Mouse (Mus musculus) common myeloid progenitor, adult 5-6 weeks (primary cell): ENCODE data around the gene Asic2. TPM values are rescaled to one million over a fixed set of nuclear protein-coding genes. Genes with fewer than 3 reads are reported as not detected.

Experiments used
- ATAC-seq: replicated peaks from 2 replicates; pipeline ENCODE4 v1.8.0; 2016; ENCODE audit warnings: low read depth, mild to moderate bottlenecking, moderate TSS enrichment, inconsistent platforms; ENCODE audit not compliant: poor library complexity, severe bottlenecking
- total RNA-seq: library from RNA; stranded (forward); fragments of 200-1000, 187-1606 nt; gene quantifications from 2 replicates; pipeline ENCODE4 v1.2.3, GENCODE M21; 2017

The Asic2 gene
- total RNA-seq, 1 experiment from 2014 or later = not detected

DNA sequence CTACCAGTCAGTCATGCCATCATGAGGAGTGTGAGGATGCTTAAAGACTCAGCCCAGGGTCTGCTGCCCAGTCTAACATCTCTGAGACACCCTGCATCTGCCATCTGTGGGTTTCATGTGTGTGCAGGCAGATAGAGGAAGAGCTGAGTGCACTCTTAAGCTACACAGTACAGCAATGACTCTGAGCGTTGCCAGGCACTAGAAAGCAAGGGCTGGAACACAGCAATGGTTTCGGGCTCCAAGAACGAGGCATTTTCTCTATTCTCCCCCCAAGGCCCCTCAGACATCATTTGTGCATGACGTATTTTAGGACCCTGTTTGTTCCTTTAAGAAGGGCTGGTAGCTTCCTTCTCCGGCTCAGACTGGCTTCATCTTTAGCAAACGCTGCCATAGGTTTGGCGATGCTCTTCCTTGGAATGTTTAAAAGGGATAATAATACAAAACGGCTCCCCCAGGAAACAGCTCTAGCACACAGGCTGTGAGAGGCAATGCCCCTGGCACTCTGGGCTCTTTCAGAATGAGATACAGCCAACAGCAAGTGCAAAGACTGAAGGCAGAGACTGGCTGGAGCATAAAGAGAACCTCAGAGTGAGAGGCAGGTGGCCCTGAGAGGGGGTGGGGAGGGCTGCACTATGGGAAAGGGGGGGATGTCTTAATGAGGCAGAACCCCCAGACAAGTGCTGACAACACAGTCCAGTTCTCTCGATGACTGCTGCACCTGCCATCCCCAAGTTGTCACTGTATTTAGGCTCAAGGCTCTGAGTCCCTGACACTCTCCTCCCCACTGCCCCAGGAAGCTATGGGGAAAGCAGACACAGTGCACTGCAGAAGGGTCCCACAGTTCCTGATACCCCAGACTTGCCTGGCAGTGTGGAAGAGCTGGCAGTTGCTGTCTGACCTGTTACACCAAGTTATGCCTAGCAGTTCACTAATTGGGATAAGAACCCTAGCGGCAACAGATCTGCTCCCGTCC, 2.3 kb downstream of the Asic2 start:
- ATAC-seq = no peak

DNA sequence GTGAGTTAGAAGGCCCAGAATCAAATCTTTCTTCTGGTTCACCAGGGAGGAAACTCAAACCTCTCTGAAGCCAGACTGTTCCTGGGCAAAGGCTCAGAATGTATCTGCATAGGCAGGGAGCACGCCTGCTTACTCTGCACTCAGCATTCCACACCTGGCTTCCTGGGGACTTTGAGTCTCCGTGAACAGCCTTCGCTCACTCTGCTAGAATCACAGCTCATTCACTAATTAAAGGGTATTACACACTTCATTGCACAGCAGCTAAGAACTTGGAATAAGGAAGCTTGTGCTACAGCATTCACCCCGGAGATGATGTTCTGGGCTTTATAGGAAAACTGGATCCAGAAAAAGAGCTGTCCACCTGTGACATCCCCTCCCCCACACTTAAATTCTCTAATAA, 3.7 kb downstream of the Asic2 start:
- no peak for ATAC-seq

DNA sequence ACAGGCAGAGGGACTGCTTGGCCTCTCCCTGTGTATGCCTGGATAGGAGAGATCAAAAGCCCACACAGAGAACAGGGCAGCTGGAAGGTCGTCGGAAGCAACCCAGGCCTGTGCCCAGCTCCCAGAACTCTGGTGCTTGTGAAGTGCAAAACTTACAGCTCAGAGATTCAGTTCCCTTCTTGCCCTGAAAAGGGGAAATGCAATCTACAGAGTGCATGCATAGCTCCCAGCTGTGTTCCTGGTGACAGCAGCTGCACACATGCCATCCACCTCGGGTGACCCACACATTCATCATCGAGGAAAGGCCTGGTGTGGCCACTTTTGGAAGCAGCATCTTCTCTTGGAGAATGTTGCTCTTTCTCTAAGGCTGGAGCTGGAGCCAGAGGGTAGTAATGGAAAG, 13.9 kb downstream of the Asic2 start:
- peak; percentile 63 for ATAC-seq

DNA sequence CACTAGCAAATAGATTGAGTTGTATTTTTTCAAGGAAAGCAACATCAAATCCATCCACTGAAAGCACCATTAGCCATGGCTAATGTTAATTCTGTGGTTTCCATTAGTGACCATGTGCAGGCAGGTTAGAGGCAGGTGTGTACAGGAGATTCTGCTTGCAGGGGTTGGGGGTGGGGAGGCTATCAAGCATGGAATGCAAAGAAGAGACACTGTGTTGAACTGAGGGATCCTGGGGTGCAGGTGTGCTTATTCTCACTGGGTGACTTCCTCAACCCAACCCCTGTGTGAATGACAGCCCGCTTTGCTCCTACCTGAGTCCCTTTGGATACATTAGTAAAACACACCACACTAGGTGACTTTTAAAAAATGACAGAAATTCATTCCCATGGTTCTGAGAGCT, 20.2 kb downstream of the Asic2 start:
- ATAC-seq = no peak

DNA sequence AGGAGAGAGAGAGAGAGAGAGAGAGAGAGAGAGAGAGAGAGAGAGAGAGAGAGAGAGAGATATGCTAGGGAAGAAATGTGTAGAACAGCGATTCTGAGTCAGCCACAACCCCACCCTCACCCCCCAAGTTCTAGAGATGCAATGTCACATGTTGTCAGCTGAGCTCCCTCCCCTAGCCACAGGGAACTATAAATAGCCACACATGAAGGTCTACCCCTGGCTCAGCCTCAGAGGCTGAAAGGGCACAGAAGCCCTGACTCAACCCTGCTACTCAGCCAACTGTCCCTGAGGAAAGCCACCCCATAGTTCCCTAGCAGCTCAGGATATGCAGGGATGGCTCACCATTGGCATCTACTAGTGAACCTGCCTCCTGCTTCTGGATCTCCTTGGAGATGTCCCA, 26.1 kb downstream of the Asic2 start:
- no peak for ATAC-seq

GRCm38 (mm10) chr11:81940988-81941387, 27.3 kb downstream of the Asic2 start:
- peak; percentile 50; the same call in 1 of the 2 replicates for ATAC-seq

- ATAC-seq = no peak
Measured at GRCm38 (mm10) chr11:81937516-81937915, 30.7 kb downstream of the Asic2 start.

- ATAC-seq = no peak
Measured at GRCm38 (mm10) chr11:81926393-81926792, 41.9 kb downstream of the Asic2 start.

- no peak for ATAC-seq
Measured at GRCm38 (mm10) chr11:81923626-81924025, 44.6 kb downstream of the Asic2 start.

- no peak for ATAC-seq
Measured at GRCm38 (mm10) chr11:81923096-81923495, 45.2 kb downstream of the Asic2 start.

DNA sequence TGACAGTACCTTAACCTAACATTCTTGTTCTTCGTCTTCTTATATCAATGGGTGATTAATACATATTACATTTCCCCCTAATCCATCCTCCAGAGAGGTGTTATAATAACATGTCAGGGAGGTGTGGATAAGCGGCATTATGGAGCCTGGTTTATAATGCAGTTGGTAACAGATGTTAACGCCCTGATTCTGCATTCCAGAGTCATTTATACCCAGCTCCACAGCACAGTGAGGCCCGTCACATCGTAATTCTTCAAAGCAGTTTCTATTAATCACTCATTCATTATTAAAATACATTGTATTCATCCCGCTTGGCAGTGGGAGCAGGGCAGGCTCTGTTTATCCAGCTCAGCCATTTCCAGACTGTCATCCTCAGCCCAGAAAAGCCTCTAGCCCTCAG, 52.8 kb downstream of the Asic2 start:
- ATAC-seq = no peak

DNA sequence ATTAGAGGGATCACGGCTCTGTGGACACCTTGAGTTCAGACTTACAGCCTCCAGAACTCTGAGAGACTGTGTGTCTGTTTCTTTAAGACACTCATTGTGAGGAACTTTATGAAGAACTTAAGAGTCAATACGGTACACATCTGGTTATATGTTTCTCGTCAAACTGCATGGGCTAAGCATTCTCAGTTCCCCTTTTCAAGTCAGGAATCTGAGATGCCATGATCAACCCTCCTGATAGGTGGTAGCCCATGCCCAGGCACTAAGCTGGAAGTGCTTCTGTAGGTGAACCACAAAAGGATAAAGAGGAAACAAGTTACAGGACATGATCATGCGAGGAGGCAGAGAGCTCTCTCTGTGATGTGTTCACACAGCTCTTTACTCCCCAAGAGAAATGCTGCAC, 55.2 kb downstream of the Asic2 start:
- ATAC-seq = peak; percentile 65

DNA sequence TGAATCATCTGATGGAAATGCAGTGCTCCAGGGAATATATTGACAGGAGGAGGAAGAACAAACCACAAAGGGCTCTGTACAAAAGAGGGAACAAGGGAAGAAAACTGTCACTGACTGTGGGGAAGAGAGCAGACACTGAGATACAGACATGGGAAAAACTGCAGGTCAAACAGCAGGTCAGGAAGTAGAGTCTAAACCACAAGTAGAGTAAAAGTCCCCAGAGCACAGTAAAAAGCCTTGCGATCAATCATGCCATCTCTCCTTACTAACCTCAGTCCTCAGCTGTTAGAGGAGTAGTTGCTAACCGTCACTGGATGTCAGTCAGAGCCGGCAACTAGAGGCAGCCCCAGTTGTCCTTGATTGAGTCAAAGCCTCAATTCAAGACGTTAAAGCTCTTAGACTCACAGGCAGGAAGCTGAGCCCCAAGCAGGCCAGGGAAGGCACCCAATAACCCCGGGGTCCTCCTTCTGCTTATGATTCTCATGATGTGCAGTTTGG, 58.8 kb downstream of the Asic2 start:
- peak; percentile 32; the same call in 1 of the 2 replicates for ATAC-seq

GRCm38 (mm10) chr11:81908760-81909159, 59.5 kb downstream of the Asic2 start:
- no peak for ATAC-seq

GRCm38 (mm10) chr11:81902318-81902717, 65.9 kb downstream of the Asic2 start:
- ATAC-seq = no peak

DNA sequence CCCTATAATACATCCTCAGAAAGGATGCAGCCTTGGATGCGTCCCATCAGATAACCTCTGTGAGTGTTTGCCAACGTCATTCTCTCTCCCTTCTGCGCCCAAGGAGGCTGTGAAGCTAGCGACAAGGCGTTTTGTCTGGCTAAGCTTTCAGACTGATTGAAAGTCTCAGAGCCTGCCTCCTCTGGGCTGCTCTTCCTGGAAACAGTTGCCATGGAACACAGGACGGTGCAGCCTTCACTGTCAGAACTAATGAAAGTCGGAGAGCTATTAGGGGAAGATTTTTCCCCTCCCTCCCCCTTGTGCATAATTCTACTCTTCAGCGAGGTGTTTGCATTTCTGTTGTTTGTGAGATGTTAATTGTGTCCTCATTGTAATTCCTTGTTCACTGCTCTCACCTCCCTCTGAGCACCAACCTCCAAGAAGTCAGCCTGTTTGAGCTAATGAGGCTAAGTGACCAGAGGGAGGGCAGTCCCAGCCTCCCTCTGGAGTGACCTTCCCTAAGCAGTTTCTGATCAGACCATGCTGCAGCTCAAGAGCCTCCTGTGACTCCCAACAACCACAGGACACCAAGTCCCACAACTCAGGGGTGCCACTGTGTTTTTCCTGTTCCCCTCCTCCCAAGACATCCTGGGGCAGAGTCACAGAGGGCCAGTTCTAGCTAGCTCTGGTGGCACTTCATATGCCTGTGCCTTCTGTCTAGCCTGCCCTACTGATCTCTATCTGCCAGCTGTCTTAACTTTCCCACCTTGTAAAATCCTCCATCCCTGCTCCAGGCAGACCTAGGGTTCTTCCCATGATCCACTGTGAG, 70.5 kb downstream of the Asic2 start:
- no peak for ATAC-seq

- no peak for ATAC-seq
Measured at GRCm38 (mm10) chr11:81896511-81896910, 71.7 kb downstream of the Asic2 start.

DNA sequence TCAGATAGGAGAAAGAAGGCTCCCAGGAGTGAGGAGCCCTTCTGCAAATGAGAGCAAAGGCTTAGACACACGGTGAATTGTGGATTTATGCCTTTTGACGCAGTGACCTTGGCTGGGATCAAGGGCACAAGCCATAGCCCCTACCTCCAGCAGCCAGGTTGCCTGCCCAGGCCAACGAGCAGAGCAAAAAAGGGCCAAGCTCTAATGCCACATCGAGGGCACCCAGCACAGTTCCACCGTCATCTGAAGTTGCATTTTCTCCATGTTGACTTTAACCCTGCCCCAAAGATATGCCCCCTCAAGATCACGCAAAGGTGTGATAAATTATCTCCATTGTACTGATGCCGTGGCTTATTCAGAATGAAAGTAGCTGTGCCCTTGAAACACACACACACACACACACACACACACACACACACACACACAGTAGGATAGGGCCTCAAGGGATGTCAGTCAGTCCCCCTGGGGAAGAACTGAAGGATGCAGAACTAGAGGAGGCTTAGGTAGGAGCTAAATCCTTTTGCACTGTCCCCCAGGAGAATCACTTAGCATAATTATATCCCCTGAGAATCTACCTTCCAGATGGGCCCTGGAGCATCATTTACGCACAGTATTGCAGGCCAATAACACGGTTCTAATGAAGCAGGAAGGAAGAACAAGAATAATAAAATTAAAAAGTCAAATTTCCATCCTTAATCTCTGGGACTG, 96.6 kb downstream of the Asic2 start:
- ATAC-seq = no peak

DNA sequence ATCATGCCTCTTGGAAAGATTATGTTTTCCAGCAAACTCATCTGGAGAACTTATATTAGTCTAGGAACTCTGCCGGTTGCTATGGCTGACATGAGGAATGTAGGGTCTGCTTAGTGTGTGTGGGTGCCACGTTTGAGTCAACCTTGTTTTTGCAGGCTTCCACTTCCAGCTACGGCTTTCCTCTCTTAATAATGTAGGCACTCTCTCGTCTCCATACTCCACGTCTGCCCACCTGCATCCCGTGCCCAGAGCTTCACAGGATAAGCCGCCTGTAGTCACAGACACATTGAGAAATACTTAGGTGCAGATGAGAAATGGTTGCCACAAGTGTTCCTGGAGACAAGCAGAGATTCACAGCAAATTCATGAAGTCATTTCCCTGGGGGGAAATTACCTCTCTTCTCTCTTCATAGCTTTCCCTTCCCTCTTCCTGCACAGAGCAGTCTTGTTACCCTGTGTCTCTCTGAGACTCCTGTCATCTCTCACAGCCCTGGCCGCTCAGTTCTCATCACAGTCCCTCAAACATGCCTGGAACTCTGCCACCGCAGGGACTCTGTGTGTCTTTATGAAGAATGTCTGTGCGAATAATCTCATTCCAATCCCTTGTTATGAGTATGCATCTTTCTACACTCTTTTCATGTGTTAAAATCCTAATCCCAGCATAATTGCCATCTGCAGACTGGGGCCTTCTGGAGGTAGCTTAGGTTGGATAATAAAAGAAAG, 102.4 kb downstream of the Asic2 start:
- ATAC-seq = no peak
